Mouse (Mus musculus): Measurements from ENCODE around the gene Gm10643. TPM values are rescaled to one million over a fixed set of nuclear protein-coding genes. Genes with fewer than 3 reads are reported as not detected.

The Gm10643 gene
- polyA plus RNA-seq, 1 experiment from 2014 or later: 0.27 TPM

DNA sequence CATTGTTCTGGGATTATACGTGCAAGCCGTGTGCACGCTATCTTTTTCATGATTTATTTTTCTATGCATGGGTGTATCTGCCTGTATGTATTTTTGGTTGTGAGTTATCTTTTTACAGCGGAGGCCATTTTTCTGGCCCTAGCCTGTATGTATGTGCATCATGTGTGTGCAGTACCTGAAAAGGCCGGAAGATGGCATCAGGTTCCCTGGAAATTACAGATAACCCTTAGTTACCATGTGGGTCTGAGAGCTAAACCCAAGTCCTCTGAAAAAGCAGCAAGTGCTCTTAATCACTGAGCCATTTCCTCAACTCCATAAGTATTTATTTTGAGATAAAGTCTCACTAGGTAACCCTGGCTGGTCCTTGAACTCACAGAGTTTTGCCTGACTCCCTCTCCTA is 11.7 kb downstream of the Gm10643 start:
- Histone ChIP-seq H3K4me1 (no peaks in the 10 kb centered on the region; the same call in 1 of the 2 replicates), H3K27me3 (replicated peaks) (peaks cover 33% of the 10 kb centered on the region), H3K9ac (no peak overlapping the region), H3K9me3 (replicated peaks) (no peaks in the 10 kb centered on the region), H3K4me2 (no peak overlapping the region), H3K27ac (no peak overlapping the region), H3K36me3 (no peaks in the 10 kb centered on the region), H3K4me3 (no peak overlapping the region)
- no peak for ATAC-seq
- 75% methylated on average over 5 of the region's 5 CpGs for WGBS (ENCODE audit: insufficient replicate concordance)

DNA sequence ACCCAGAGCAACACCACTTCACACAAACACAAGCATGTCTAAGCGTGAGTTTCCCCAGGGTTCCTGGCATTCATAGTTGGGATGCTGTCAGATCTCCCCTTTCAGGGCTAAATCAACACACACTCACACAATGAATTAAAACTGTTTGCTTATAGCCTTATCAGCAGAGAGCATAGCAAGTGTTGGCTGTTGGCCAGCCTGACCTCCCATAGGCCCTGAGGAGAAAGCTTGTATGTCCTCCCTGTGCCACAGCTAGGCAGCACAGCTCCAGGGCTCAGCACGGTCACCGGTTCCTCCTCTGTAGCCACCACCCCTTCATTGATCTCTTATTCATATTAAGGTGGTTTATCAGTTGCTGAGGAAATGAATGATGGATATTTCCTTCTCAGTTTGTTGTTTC is 12.2 kb downstream of the Gm10643 start:
- ATAC-seq: 0 out of 2 replicates have a peak, but pooled peaks have one; percentile 35
- no peak overlapping the region for H3K27ac ChIP-seq
- H3K36me3 ChIP-seq: no peaks in the 10 kb centered on the region
- whole genome bisulfite sequencing (ENCODE audit: insufficient replicate concordance): 60% methylated on average over 3 of the region's 3 CpGs
- H3K4me1 ChIP-seq: no peaks in the 10 kb centered on the region; the same call in 1 of the 2 replicates
- H3K4me2 ChIP-seq: no peak overlapping the region
- H3K9ac ChIP-seq: no peak overlapping the region
- peaks cover 34% of the 10 kb centered on the region for H3K27me3 ChIP-seq (replicated peaks)
- no peak overlapping the region for H3K4me3 ChIP-seq
- H3K9me3 ChIP-seq (replicated peaks): no peaks in the 10 kb centered on the region

DNA sequence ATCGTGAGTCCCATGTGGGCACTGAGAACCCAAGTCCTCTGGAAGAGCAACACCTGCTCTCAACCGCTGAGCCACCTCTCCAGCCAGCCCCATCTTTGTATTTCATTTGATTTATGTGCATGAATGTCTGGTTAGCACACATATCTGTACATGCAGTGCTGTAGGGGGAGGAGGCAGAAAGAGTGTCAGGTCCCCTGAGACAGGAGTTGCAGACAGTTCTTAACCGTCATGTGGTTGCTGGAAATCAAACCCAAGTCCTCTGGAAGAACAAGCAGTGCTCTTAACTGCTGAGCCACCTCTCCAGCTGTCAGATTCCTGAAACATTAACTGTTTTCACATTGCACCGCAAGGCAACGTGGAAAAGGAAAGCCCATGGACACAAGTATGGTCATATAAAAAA is 16.8 kb downstream of the Gm10643 start:
- 61% methylated on average over 5 of the region's 5 CpGs for WGBS (ENCODE audit: insufficient replicate concordance)
- Histone ChIP-seq H3K27me3 (replicated peaks) (peaks cover 69% of the 10 kb centered on the region), H3K9ac (no peak overlapping the region), H3K36me3 (no peaks in the 10 kb centered on the region), H3K27ac (no peak overlapping the region), H3K9me3 (replicated peaks) (no peaks in the 10 kb centered on the region), H3K4me2 (no peak overlapping the region), H3K4me3 (no peak overlapping the region), H3K4me1 (peaks cover 7% of the 10 kb centered on the region; the same call in 1 of the 2 replicates)
- ATAC-seq: no peak

DNA sequence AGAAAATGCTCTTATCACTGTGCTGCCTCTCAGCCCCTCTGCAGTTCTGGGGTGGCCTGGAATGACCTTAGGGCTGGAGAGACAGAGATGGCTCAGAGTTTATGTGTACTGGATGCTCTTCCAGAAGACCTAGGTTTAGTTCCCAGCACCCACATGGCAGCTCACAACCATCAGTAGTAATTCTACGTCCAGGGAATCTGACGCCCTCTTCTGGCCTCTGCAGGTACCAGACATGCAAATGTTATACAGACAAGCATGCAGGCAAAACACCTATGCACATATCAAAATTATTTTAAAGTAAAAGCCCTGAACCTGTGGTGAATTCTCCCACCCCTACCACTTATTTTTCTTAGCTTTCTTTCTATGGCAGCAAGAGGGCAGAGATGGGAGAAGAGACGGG is 18.4 kb downstream of the Gm10643 start:
- H3K36me3 ChIP-seq: no peaks in the 10 kb centered on the region
- 57% methylated on average over 3 of the region's 3 CpGs for WGBS (ENCODE audit: insufficient replicate concordance)
- no peak overlapping the region for H3K27ac ChIP-seq
- peaks cover 82% of the 10 kb centered on the region for H3K27me3 ChIP-seq (replicated peaks)
- no peak overlapping the region for H3K4me3 ChIP-seq
- no peak overlapping the region for H3K4me2 ChIP-seq
- no peaks in the 10 kb centered on the region for H3K9me3 ChIP-seq (replicated peaks)
- peaks cover 16% of the 10 kb centered on the region for H3K4me1 ChIP-seq
- no peak overlapping the region for H3K9ac ChIP-seq
- no peak for ATAC-seq

DNA sequence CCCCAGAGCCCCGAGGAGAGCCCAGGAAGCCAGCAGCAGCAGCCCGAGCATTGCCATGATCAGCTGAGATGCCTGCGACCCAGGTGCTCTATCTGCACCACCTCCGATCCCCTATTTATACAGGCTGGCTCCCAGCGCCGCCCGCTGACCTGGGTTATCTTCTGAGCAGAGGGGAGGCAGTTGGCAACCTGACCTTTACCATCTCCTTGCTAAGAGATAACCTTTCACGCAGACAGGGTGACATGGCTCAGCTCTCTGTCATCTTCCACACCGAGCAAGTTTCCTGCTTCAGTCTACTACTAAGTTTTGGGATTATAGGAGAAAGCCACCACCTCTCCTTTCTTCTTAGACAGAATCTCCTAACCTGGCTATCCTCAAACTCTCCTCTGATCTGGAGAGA is 20.0 kb downstream of the Gm10643 start, which contains the start of gene Rln3:
Rln3 (minus strand) TSS at position 101 of the 400 bp plus-strand sequence.
- H3K4me2 ChIP-seq: peak within 1 kb of the TSS; percentile 28
- no peak within 1 kb of the TSS for H3K4me3 ChIP-seq
- 9% methylated on average over 9 of the region's 9 CpGs for WGBS (ENCODE audit: insufficient replicate concordance)

DNA sequence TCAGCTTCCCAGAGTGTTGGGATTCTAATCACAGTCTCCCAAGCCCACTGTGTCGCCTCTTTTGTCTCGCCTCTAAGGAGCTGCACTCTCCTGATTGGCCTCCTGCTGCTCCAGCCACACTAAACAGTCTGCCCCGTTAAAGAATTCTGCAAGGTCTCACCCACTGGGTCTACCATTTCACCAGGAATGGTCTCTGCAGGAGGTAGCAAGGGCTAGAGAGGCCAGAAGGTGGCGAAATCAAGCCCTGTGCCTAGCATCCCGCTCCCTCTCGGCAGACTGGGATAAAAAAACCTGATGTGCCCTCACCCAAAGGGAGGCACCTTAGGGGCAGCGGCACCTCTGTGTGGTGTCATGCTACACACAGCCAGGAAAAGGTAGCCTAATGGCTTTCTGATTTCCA is 20.8 kb downstream of the Gm10643 start:
- H3K27me3 ChIP-seq (replicated peaks): peaks cover 93% of the 10 kb centered on the region
- ATAC-seq: no peak
- no peaks in the 10 kb centered on the region for H3K9me3 ChIP-seq (replicated peaks)
- no peak overlapping the region for H3K9ac ChIP-seq
- no peaks in the 10 kb centered on the region for H3K36me3 ChIP-seq
- H3K4me2 ChIP-seq: no peak overlapping the region; the same call in 1 of the 2 replicates
- H3K4me3 ChIP-seq: no peak overlapping the region
- peaks cover 16% of the 10 kb centered on the region for H3K4me1 ChIP-seq
- WGBS (ENCODE audit: insufficient replicate concordance): 7% methylated on average over 7 of the region's 7 CpGs
- no peak overlapping the region for H3K27ac ChIP-seq

More for the DNA sequence above, 20.0 kb downstream of the Gm10643 start, which contains the start of gene Rln3:
- Histone ChIP-seq H3K4me1 (peaks cover 16% of the 10 kb centered on the region), H3K27ac (no peak within 1 kb of the TSS), H3K27me3 (replicated peaks) (peaks cover 86% of the 10 kb centered on the region), H3K9me3 (replicated peaks) (no peaks in the 10 kb centered on the region), H3K9ac (no peak within 1 kb of the TSS), H3K36me3 (no peaks in the 10 kb centered on the region)
- no peak for ATAC-seq

DNA sequence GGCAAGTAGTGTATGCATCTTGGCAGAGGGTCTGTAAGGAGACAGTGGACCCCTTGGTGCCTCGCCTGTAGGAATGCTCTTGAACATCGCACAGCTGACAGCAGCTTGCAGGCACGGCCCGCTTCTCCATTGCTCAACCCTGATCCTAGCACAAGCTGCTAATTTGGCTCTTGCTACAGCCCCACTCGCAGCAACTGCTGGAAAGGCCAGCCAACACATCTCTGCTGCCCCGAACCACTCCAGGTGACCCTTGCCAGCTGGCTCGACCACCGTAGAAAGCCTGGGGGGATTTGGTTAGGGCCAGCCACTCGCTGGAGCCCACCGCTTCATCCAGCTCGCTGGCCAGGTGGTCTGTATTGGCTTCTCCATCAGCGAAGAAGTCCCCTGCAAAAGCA is 22.0 kb downstream of the Gm10643 start:
- Histone ChIP-seq H3K27me3 (replicated peaks) (peaks cover 92% of the 10 kb centered on the region), H3K4me2 (peak overlapping the region; percentile 63), H3K36me3 (no peaks in the 10 kb centered on the region), H3K27ac (no peak overlapping the region), H3K4me1 (peaks cover 16% of the 10 kb centered on the region), H3K9ac (no peak overlapping the region), H3K9me3 (replicated peaks) (no peaks in the 10 kb centered on the region), H3K4me3 (peak overlapping the region; percentile 42)
- ATAC-seq: no peak
- WGBS (ENCODE audit: insufficient replicate concordance): 29% methylated on average over 12 of the region's 12 CpGs

DNA sequence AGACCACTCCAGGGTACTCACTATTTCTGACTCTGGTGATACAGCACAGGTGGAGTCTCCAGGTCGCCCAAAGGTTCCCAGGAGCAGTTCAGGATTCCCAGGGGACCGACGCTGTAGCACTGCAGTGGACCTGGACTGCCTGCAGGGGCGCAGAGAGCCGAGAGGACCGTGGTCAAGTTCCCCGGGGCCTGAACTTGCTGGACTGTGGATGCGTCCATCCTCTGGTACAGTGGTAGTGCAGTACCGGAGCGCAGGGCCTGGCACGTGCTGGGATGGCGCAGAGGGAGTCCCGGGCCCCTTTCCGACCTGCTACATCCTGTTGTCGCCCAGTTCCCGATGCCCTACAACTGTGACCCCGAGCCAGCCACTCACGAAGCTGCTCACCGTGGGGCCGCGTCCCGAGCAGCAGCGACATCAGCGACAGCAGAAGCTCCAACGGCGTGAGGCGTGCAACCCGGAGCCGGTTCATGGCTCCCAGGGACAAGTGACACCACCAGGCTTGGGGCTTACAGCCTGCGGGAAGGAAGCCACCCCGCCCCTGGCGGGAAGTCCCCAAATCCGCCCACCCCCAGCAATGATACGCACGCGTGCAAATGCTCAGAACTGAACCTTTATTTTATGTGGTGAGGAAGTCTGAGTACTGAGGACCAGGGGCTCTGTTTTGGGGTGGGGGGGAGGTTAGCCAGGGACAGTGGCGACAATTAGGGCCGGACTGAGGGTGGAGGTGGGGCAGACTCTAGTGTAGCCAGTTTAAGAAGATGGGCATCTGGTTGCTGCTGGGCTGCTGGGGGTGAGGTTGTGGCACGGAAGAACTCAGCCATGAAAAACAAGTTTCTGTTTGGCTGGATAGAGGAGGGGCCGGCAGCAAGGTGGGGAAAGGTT is 22.6 kb downstream of the Gm10643 start, which contains the start of gene Il27ra:
Il27ra (minus strand) TSS at position 524 of the 882 bp plus-strand sequence.
- peak within 1 kb of the TSS; percentile 63 for H3K4me2 ChIP-seq
- peaks cover 87% of the 10 kb centered on the region for H3K27me3 ChIP-seq (replicated peaks)
- WGBS (ENCODE audit: insufficient replicate concordance): 3% methylated on average over 40 of the region's 40 CpGs
- peak within 1 kb of the TSS; percentile 42 for H3K4me3 ChIP-seq
- no peak within 1 kb of the TSS for H3K27ac ChIP-seq
- no peaks in the 10 kb centered on the region for H3K36me3 ChIP-seq
- peak within 1 kb of the TSS; percentile 30; the same call in 1 of the 2 replicates for H3K9ac ChIP-seq
- H3K4me1 ChIP-seq: peaks cover 16% of the 10 kb centered on the region
- ATAC-seq: peak; percentile 46; the same call in 1 of the 2 replicates
- no peaks in the 10 kb centered on the region for H3K9me3 ChIP-seq (replicated peaks)

DNA sequence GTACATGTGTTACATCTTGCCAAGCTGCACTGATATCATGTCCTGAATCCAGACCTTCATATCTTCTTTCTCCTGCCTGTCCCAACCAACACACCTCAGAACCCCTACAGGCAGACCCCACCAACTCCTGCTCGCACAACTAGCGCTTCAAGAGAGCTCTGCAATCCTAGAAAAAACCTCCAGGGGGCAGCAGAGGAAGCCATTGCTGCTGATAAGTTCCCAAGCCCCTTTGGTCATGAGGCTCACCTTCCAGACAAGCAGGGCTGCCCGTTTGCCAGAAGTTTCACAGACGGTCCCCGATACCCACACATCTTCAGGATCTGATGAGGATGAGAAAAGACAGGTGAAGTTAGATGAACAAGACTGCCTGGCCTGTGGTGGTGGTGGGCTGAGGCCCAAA is 25.9 kb downstream of the Gm10643 start:
- H3K4me3 ChIP-seq: no peak overlapping the region
- no peaks in the 10 kb centered on the region for H3K36me3 ChIP-seq
- H3K9me3 ChIP-seq (replicated peaks): no peaks in the 10 kb centered on the region
- 7% methylated on average over 5 of the region's 5 CpGs for WGBS (ENCODE audit: insufficient replicate concordance)
- H3K27me3 ChIP-seq (replicated peaks): peaks cover 72% of the 10 kb centered on the region
- ATAC-seq: no peak
- H3K27ac ChIP-seq: no peak overlapping the region
- no peak overlapping the region for H3K9ac ChIP-seq
- peaks cover 9% of the 10 kb centered on the region for H3K4me1 ChIP-seq
- H3K4me2 ChIP-seq: no peak overlapping the region

DNA sequence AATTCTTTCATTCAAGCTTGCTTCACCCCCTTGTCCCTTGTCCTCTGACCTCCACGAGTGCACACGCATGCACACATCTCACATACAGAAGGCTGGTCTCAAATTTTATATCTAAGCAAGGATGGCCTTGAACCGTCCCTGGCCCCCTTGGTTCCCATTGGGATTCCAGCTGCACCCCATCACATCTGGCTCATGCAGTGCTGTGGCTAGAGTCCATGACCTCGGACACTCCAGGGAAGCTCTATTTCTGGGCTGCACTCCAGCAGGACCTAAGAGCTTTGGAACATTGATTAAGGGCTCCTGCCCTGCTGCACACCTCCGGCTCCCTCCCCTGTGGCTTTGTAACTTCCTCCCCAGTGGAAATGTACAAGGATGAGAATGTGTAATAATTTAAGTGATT is 26.9 kb downstream of the Gm10643 start:
- no peaks in the 10 kb centered on the region for H3K9me3 ChIP-seq (replicated peaks)
- no peak overlapping the region for H3K4me3 ChIP-seq
- H3K4me2 ChIP-seq: no peak overlapping the region
- no peak overlapping the region for H3K27ac ChIP-seq
- H3K36me3 ChIP-seq: no peaks in the 10 kb centered on the region
- no peak overlapping the region for H3K9ac ChIP-seq
- H3K4me1 ChIP-seq: peaks cover 9% of the 10 kb centered on the region
- 58% methylated on average over 5 of the region's 5 CpGs for WGBS (ENCODE audit: insufficient replicate concordance)
- ATAC-seq: no peak
- H3K27me3 ChIP-seq (replicated peaks): peaks cover 71% of the 10 kb centered on the region

DNA sequence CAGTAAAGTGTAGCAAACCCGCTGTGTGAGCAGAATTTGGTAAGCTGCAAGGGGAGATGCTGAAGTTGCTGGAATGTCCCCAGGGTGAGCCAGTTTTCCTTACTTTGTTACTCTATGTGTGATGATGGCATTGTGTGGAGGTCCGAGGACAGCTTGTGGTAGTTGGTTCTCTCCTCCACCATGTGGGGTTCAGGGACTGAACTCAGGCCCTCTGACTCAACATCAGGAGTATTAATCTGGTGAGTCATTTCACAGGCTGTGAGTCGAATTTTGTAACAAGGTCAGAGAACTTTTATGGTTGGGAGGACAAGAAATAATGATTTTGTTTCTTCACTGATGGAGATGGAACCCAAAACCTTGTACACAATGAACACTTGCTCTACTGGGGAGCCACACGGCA is 32.2 kb downstream of the Gm10643 start:
- Histone ChIP-seq H3K4me1 (no peaks in the 10 kb centered on the region), H3K9ac (no peak overlapping the region), H3K9me3 (replicated peaks) (no peaks in the 10 kb centered on the region), H3K36me3 (no peaks in the 10 kb centered on the region), H3K27ac (no peak overlapping the region), H3K4me3 (no peak overlapping the region), H3K4me2 (no peak overlapping the region), H3K27me3 (replicated peaks) (peaks cover 44% of the 10 kb centered on the region)
- WGBS (ENCODE audit: insufficient replicate concordance): 54% methylated on average over 4 of the region's 4 CpGs
- ATAC-seq: no peak

DNA sequence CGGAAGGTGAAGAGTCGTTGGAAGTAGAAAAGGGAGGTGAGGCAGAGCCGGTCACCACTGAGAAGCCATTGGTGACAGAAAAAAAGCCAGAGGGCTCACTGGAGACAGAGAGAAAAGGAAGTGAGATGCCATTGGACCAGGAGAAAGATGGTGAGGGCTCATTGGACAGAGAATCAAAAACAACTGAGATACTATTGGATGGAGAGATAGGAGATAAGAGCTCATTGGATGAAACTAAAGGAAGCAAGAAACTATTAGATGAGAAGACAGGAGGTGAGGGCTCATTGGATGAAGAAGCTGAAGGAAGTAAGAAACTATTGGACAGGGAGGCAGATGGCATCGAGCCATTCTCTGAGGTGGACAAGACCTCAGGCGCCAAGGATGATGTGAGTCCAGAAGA is 35.7 kb downstream of the Gm10643 start:
- Histone ChIP-seq H3K4me3 (no peak overlapping the region), H3K9me3 (replicated peaks) (no peaks in the 10 kb centered on the region), H3K4me1 (peaks cover 12% of the 10 kb centered on the region), H3K36me3 (no peaks in the 10 kb centered on the region), H3K4me2 (no peak overlapping the region), H3K27me3 (replicated peaks) (peaks cover 67% of the 10 kb centered on the region), H3K9ac (no peak overlapping the region), H3K27ac (no peak overlapping the region)
- WGBS (ENCODE audit: insufficient replicate concordance): 71% methylated on average over 5 of the region's 5 CpGs
- ATAC-seq: no peak
